Mouse (Mus musculus) brain, embryonic 14.5 days (tissue): ENCODE data around the gene Gdf1. TPM values are rescaled to one million over a fixed set of nuclear protein-coding genes. Genes with fewer than 3 reads are reported as not detected.

Experiments used
- DNase-seq: peaks from one replicate; pipeline ENCODE4 v3.0.0-alpha.2; 2011; ENCODE audit warnings: low read depth
- CTCF ChIP-seq: fragments of 200-500 bp; IDR thresholded peaks from 2 replicates; pipeline ENCODE4 v1.5.1; 2012; ENCODE audit warnings: inconsistent platforms, mild to moderate bottlenecking, moderate library complexity, borderline replicate concordance; ENCODE audit not compliant: insufficient read depth, insufficient read length; ENCODE audit errors: extremely low read depth
- POLR2A ChIP-seq: fragments of 200-500 bp; IDR thresholded peaks from 2 replicates; pipeline ENCODE4 v1.6.1; 2012; ENCODE audit warnings: mild to moderate bottlenecking, inconsistent platforms, borderline replicate concordance; ENCODE audit not compliant: poor library complexity, insufficient read depth, insufficient read length, severe bottlenecking; ENCODE audit errors: extremely low read depth
- polyA plus RNA-seq: library from polyadenylated mRNA; depleted of rRNA; stranded (reverse); fragments of >200 nt; gene quantifications from 2 replicates; pipeline ENCODE4 v1.2.3, GENCODE M21; 2012

The Gdf1 gene
- polyA plus RNA-seq, 1 experiment = 10.2 TPM

DNA sequence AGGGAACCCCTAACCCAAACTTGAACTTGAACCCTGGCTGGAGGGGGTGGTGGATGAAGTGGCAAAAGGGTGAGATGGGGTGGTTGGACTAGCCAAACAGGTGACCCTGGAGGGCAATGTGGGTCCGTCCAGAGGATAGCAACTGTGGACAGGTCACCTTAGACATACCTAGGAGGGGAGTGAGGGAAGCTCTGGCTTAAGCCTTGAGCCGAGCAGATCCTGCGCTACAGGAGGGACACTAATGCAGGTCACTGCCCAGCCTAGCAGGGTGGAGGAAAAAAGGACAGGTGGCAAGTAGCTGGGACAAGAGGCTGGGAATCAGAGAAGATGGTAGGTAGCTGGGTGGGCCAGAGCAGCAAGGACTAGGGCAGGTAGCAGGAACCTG, 22.4 kb downstream of the Gdf1 start:
- TF ChIP-seq CTCF (no peak), POLR2A (no peak)
- no peak for DNase-seq

- DNase-seq = no peak
- no peak for TF ChIP-seq POLR2A
- no peak for TF ChIP-seq CTCF
These were observed 23.1 kb downstream of the Gdf1 start for GRCm38 (mm10) chr8:70352657-70353151.

- DNase-seq = peak; percentile 99
- peak; percentile 57 for TF ChIP-seq POLR2A
- no peak for TF ChIP-seq CTCF
These were observed 23.7 kb downstream of the Gdf1 start, which contains the start of gene Upf1 for GRCm38 (mm10) chr8:70353194-70353817. Gene Upf1, minus strand, starts transcription at chr8:70353278.

DNA sequence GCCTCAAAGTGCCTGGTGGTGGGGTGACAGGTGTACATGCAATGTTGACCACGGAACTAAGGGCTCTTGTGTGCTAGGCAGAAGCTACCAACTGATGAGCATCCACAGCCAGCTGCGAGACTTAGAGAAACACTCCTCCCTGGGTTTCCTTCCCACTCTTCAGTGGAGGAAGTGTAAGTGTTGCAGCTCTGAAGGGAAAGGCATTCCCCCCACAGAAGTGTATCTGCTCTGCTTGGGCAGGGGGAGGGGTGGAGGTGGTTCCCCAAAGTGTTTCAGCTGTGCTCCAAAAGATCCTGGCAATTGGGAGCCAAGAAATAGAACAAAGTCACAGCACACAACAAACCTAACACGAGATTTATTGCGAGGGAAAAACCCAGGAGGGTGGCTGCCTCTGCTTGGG, 24.4 kb downstream of the Gdf1 start:
- no peak for TF ChIP-seq CTCF
- no peak for TF ChIP-seq POLR2A
- no peak for DNase-seq

DNA sequence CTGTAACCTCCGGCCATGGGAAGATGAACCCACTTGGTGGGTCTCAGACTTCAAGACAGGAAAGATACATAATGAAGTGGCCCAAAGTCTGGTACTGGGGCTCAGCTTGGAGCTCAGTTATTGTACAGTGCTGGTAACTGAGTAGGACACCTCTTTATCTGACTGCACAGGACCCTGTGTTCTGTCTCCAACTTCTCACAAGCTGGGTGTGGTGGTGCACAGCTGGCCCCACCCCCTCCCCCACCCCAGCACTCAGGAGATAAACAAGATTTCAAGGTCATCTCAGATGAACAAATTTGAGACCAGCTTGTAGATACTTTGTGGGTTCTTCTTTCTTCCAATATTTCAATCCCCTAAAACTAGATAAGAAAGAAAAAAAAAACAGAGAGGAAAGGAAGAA, 26.5 kb downstream of the Gdf1 start:
- no peak for DNase-seq
- TF ChIP-seq POLR2A (no peak), CTCF (no peak)

DNA sequence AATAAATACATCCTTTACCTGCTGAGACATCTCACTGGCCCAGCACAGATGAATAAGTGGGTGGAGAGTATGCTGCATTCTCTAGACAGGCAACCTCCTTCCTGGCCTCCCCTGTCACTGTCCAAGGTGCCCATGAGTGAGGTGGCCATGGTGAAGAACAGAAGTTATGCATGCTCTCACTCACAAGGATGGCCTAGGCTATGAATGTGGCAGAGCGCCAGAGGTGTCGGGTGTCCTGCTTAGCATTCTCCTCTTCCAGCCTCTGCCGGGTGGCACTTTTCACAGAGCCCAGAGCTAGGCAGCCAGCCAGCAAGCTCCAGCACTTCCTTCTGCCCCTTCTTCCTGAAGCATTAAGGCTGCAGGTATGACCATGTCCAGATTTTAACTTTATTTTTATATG, 29.8 kb downstream of the Gdf1 start:
- no peak for TF ChIP-seq CTCF
- TF ChIP-seq POLR2A = no peak
- peak; percentile 56 for DNase-seq

DNA sequence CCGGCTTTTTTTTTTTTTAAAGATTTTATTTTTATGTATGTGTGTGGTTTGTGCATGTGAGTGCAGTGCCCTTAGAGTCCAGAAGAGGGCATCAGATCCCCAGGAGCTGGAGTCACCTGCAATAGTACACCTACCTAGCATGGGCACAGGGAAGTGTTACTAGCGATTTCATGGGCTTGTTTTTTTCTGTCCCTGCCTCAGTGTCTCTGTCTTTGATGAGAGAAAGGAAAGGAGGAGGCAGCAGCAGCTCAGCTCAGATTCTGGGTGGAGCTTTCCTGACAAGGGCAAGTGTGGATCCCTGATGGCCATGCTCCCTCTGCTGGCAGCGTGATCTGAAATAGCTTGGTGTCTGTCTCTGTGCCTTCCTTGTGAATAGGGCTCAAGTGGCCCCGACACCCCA, 31.2 kb downstream of the Gdf1 start:
- no peak for DNase-seq
- TF ChIP-seq CTCF = peak; percentile 26; the same call in 1 of the 2 replicates
- TF ChIP-seq POLR2A = no peak

DNA sequence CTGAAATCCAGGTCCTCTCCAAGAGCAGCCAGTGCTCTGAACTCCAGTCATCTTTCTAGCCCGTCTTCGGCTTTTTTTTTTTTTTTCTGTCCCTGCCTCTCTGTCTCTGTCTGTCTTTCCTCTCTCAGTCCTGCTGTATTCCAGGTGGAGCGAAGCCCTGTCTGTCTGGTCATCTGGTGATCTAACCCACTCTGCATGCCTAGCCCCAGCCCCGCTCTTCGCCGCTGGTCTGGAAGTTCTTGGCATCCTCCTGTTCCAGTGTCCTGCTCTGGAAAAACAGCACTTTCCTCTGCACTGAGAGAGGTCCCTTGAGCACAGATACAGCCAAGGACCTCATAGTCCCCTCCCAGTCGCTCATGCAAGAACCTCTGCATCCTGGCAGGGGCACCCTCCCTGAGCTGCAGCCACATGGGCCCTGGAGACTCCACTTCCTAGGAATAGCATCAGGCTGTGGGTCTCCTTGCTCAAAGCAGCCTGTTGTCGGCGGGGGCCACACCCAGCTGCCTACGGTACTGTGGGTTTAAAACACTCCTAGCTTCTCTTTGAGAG, 31.9 kb downstream of the Gdf1 start:
- TF ChIP-seq CTCF (no peak), POLR2A (no peak)
- DNase-seq = no peak

DNA sequence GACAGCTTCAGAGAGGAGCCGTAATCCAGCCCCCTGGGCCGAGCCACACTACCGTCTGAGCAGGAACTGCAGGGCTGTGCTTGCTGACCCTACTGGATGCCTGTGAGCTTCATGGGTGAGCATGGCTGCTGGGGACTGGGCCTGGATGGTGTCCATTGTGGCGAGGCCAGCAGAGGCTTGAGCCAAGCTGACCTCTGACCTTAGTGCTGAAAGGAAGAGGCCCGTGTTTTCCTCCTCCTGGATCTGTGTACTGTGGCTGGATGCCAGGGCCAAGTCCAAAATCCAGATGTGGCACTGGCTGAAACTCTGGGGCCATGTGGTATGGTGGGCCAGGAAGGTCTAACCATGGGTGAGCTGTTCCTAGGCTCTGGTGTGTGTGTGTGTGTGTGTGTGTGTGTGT, 34.4 kb downstream of the Gdf1 start:
- TF ChIP-seq POLR2A = no peak
- no peak for TF ChIP-seq CTCF
- DNase-seq = no peak

- no peak for TF ChIP-seq CTCF
- no peak for TF ChIP-seq POLR2A
- DNase-seq = no peak
These were observed 37.0 kb downstream of the Gdf1 start for GRCm38 (mm10) chr8:70366588-70366987.

GRCm38 (mm10) chr8:70370476-70370875, 40.9 kb downstream of the Gdf1 start:
- no peak for DNase-seq
- TF ChIP-seq CTCF = no peak
- no peak for TF ChIP-seq POLR2A

GRCm38 (mm10) chr8:70371951-70372350, 42.3 kb downstream of the Gdf1 start:
- DNase-seq = no peak
- TF ChIP-seq CTCF (no peak), POLR2A (no peak)
